Mouse (Mus musculus) cerebellum, adult 8-10 months (tissue): ENCODE measurements around the gene Pik3r2.
A peak's percentile ranks its signal among the peaks of the same experiment; 100 is the strongest.

Source experiments
- DNase-seq: peaks from one replicate; pipeline ENCODE4 v3.0.0; 2022

Gene Pik3r2

DNA sequence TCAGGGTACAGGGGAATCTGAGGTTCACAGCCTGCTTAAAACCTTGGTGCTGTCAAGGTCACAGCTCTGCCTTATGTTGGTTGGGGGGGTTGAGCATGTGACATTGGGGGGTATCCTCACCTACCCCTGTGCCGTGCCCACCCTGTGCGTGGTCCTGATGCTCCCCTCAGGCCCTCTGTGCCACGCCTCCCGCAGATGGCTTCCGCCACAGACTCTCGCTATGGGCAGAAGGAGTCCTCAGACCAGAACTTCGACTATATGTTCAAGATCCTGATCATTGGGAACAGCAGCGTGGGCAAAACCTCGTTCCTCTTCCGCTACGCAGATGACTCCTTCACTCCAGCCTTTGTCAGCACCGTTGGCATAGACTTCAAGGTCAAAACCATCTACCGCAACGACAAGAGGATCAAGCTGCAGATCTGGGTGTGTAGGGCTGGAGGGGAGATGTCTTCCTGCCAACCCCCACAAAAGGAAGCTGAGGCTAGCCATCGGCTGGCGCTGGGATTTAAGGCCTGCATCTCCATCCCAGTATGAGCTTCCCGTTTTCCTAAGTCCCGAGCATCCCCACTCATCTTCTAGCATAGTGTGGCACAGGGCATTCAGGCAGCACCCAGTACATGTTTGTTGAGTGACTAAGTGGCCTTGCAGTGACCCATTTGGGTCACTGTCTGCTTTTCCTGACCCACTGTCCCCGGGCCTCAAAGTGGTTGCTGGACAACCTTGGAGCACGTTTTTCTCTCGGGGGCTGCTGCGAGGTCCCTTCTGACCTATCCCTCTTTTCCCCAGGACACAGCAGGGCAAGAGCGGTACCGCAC is 20.6 kb downstream of the Pik3r2 start:
- peak; percentile 34 for DNase-seq

DNA sequence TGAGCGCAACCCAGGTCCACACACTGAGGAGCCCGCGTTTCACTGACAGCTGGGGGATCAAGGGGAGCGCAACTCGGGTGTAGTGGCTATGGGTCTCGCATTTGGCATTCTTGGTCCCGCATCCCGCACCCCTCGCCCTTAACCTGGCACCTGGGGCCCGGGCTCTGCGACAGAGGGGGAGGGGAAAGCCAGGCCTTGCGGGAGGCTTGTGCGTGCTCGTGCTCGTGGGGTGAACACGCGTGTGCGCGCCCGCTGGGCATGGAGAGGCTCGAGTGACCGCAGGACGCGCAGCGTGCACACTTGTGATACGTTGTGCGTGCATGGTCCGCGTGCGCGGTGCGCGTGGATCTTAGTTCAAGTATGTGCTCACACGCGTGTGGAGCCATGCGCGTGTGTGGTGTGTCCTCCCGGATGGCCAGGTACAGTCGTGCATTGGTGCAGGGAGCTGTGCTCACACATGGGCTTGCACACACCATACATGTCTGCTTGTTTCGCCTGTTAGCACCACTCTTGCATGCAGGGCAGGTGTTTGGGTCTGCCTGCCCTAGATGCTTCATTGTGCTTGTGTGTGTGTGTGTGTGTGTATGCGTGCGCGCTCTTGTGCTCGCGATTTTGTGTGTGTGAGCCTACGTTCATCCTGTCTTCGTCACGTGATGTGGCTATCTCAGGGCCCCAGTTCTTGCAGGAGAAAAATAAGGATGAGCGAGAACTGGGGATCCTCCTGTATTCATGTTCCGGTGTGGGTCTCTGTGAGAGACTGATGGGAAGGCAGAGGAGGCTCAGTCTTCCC is 21.4 kb downstream of the Pik3r2 start:
- peak; percentile 84 for DNase-seq

DNA sequence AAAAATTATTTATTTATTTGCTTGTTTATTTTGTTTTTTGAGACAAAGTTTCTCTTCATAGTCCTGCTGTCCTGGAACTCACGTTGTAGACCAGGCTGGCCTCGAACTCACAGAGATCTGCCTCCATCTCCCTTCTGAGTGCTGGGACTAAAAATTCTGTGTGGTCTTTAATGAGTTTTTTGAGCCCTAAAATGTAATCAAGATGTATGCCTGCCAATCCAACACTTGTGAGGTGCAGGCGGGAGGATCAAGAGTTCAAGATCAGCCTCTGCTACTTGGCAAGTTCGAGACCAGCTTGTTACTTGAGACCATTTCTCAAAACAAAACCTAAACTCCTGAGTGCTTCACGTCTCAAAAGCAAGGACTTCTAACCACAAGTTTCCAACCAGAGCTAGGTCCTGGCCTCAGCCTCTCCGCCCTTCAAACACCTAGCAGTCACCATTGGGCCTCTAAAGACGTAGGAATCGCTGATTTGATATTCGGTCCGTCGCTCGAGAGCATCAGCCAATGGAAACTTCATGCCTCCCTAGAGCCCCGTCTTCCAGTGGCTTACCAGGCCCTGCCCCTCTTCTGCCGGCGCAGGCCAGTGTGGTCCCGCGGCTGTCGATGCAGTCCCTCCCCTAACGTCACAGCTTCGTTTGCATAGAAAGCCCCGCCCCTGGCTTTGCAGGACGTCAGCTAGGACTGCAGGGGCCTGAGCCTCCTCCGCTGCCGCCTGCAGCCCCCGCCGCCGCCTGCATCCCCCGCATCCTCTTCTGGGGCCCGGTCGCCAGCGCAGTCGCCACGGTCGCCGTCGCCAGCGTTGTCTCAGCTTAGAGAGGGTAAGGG is 22.3 kb downstream of the Pik3r2 start, which contains the start of gene Rab3a:
Gene Rab3a, plus strand, starts transcription at position 637 of the 828 bp plus-strand sequence.
- DNase-seq, result peak; percentile 95

- DNase-seq, result peak; percentile 51
These were observed 23.4 kb downstream of the Pik3r2 start for GRCm38 (mm10) chr8:70753151-70753550.

DNA sequence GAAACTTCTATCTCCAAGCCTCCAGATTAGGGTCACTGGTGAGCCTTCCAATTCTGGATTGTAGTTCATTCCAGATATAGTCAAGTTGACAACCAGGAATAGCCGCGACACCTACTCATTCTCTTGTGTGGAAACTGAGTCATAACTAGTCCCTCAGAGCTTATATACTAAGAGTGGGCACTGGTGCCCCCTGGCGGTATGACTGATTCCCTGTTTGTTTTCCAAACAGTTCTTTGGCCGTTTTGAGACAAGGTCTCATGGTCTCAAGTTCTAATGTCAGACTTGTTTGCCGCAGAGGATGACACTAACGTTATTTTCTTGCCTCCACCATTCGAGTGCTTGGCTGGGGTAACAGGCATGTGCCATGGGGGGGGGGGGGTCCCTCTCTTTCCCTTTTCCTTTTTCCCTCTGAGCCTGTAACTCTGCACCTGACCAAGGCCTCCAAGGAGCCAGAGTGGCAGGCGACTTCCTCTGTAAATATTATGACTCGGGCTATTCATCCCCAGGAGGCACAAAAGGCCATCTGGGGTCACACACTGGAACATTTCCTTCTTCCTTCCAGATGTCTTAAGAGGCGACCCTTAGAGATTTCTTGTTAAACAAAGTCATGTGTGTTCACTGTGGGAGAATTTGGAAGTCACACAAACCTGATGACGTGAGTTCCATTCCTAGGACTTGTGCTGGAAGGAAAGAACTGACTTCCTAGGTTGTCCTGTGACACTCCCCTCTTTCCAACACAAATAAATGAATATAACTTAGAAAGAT is 24.3 kb downstream of the Pik3r2 start:
- peak; percentile 66 for DNase-seq

GRCm38 (mm10) chr8:70750128-70750680 is 26.3 kb downstream of the Pik3r2 start:
- DNase-seq, result no peak

- DNase-seq, result no peak
These were observed 27.3 kb downstream of the Pik3r2 start for GRCm38 (mm10) chr8:70749097-70749674.

GRCm38 (mm10) chr8:70748246-70749096 is 28.0 kb downstream of the Pik3r2 start:
- no peak for DNase-seq

DNA sequence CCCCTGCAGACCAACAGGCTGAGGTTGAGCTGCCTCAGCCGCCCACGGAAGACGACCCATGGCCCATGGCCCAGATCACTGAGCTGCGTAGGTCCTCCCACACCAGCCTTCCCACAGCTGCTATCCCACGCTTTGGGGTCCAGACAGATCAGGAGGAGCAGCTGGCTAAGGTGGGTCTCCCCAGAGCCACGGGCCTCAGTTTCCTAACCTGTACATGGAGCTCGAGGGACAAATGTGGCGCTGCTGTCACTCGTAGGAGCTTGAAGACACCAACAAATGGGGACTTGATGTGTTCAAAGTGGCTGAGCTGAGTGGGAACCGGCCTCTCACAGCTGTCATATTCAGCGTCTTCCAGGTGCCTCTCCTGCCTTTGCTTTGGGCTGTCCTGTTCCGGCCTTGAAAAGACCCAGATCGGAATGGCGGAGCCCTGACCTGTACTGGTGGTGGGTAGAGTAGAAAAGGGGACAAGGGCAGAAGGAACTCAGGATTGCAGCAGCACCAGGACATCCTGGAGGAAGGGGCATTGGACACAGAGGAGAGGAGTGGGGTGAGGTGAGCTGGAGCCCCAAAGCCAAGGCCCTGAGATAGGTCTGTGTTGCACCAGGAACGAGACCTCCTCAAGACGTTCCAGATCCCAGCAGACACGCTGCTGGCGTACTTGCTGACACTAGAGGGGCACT is 29.2 kb downstream of the Pik3r2 start:
- no peak for DNase-seq

DNA sequence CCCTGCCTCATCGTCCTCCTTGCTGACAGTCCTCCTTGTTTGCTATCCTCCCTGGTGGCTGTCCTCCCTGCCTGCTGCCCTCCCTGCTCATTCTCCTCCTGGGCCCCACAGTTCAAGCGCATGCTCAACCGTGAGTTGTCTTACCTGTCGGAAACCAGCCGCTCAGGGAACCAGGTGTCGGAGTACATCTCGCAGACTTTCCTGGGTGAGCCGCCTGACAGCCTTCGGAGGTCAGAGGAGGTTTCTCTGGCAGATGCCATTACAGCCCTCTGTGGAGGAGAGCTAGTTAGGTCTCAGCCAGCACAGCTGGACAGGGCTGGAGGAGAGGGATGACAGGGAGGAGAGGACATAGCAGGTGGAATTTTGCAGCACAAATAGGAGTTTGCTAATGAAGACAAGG is 29.8 kb downstream of the Pik3r2 start:
- no peak for DNase-seq

GRCm38 (mm10) chr8:70745691-70746220 is 30.8 kb downstream of the Pik3r2 start:
- DNase-seq, result no peak

DNA sequence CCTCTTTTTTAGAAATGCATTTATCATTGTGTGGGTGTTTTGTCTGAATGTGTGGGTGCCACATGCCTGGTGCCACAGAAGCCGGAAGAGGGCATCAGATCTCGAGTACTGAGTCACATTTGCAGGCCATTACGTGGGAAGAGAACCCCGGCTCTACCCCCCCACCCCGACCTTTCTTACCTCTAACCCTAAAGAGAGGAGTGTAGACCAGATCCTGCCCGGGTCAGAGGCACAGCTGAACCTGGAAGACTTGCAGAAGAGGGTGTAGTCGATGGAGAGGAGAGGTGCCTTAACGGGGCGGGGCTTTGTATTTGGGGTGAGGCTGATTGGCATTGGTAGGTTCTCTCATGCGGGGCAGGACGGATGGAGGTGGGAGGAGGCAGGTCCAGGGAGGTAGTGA is 31.7 kb downstream of the Pik3r2 start:
- DNase-seq, result no peak

DNA sequence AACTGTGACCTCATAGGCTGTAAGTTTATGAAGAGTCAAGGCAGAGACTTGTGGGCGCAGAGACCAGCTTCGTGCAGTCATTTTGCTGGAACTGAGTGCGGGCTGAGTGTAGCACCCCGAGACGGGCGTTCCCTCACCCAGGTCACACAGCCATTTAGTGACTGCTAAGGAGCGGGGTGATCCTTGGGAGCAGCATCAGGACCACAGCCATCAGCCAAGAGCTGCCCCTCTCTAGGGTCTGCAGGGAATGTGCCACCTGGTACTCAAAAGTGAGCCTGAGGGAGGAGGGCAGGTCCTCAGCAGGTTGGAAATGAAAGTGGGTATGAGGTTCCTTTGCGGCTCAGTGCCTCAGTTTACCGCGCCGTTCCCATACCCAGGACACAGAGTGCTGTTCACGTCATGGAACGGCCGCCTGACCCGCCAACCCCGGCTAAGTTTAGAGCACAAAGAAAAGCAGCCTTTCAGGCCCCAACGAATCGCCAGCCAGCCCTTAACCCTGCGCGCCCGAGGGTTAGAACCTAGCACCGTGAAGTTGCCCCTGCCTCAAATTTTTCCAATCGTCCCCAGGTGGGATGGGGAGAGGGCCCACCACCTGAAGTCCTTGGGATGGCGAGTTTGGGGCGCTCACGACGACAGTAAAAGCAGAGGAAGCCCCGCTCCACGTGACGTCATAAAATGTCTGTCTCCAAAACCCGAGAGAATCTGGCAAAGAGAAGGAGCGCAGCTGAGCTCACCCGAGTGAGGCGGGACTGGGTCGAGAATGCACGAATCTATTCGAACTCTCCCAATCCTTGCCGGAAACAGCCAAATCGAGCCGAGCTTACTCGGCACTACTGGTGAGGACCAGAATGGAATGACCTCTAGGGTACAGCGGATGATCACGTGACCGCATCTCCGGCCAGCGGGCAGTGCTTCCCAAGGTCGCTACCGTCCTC is 32.6 kb downstream of the Pik3r2 start:
- peak; percentile 42 for DNase-seq

GRCm38 (mm10) chr8:70742981-70743655 is 33.4 kb downstream of the Pik3r2 start:
- DNase-seq, result no peak

GRCm38 (mm10) chr8:70742176-70742575 is 34.3 kb downstream of the Pik3r2 start:
- no peak for DNase-seq

DNA sequence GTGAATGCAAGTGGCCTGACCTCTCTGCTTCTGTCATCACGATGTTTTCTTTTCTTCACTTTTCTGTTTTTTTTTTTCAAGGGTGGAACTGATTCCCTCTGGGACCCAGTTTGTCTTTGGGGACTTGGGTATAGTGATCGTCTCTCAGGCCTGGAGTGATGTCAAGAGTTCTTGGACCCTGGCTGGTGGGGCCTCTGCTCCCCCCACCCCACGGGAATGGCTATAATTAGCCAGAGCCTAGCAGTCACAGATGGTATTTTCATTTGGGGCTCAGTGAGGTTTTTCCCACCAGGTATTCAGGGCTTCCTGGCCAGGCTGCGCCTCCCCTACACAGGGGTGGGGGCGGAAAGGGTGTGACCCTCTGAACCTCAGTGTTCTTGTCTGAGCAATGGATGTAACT is 34.9 kb downstream of the Pik3r2 start:
- DNase-seq, result no peak

DNA sequence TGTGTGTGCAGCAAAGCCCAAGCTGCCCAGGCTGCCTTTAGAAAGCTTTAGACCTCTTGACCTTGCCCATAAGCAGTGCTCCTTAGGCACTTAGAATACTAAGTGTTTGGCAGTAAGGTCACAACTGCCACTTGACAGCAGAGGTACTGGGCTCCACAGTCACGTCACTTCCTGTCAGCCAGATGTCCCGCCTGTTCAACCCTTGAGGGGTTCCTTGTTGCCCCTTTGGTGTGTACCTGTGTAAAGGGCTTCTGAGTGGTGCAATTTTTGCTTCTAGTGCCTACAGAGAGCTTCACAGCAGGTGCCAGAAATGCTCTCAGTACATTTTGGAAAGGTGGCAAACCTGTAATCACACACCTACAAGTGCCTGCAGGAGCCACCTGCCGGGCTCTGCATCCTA is 38.3 kb downstream of the Pik3r2 start:
- no peak for DNase-seq

DNA sequence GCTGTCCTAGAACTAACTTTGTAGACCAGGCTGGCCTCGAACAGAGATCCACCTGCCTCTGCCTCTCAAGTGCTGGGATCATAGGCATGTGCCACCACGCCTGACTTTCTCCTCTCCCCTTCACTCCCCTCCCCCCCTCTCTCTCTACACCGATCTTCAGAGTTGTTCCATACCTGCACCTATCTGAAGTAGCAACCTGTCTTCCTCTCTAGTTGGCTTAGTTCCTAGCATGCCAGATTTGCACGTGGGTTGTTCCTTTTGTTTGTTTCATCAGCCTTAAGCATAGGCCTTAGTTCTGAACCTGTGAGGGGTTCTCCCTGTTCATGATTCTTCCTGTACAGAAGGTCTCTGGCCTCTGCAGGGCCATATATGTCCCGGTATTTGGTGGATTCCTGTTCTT is 38.8 kb downstream of the Pik3r2 start:
- no peak for DNase-seq
